Mouse (Mus musculus) retina, postnatal 1 day (tissue): ENCODE data around the gene 2310007B03Rik.

Source experiments
- DNase-seq: peaks from one replicate; pipeline ENCODE4 v3.0.0-alpha.2; 2012

Gene 2310007B03Rik

GRCm38 (mm10) chr1:93159566-93160500 is 915 bp downstream of the 2310007B03Rik start:
- no peak for DNase-seq

GRCm38 (mm10) chr1:93158916-93159315 is 1.8 kb downstream of the 2310007B03Rik start:
- DNase-seq, result no peak

GRCm38 (mm10) chr1:93157566-93157965 is 3.2 kb downstream of the 2310007B03Rik start:
- no peak for DNase-seq

- DNase-seq, result no peak
These were observed 9.7 kb downstream of the 2310007B03Rik start for GRCm38 (mm10) chr1:93150907-93151661.

GRCm38 (mm10) chr1:93144176-93144575 is 16.6 kb downstream of the 2310007B03Rik start:
- no peak for DNase-seq

GRCm38 (mm10) chr1:93142871-93143270 is 17.9 kb downstream of the 2310007B03Rik start:
- DNase-seq, result no peak

- DNase-seq, result no peak
These were observed 21.0 kb downstream of the 2310007B03Rik start for GRCm38 (mm10) chr1:93139713-93140112.

GRCm38 (mm10) chr1:93138534-93138933 is 22.2 kb downstream of the 2310007B03Rik start:
- no peak for DNase-seq

- no peak for DNase-seq
These were observed 25.7 kb downstream of the 2310007B03Rik start, which contains the start of gene Agxt for GRCm38 (mm10) chr1:93135036-93135526. TSS of gene Agxt (plus strand) at chr1:93135240.

GRCm38 (mm10) chr1:93132676-93133075 is 28.1 kb downstream of the 2310007B03Rik start:
- no peak for DNase-seq

- no peak for DNase-seq
These were observed 30.3 kb downstream of the 2310007B03Rik start for GRCm38 (mm10) chr1:93130242-93130983.

GRCm38 (mm10) chr1:93128710-93129349 is 31.9 kb downstream of the 2310007B03Rik start:
- peak; percentile 88 for DNase-seq

GRCm38 (mm10) chr1:93128209-93128608 is 32.5 kb downstream of the 2310007B03Rik start:
- DNase-seq, result no peak

GRCm38 (mm10) chr1:93125256-93125655 is 35.5 kb downstream of the 2310007B03Rik start:
- DNase-seq, result no peak

- DNase-seq, result no peak
These were observed 36.7 kb downstream of the 2310007B03Rik start for GRCm38 (mm10) chr1:93124066-93124465.

GRCm38 (mm10) chr1:93123179-93123854 is 37.4 kb downstream of the 2310007B03Rik start:
- DNase-seq, result no peak

- peak; percentile 62 for DNase-seq
These were observed 41.9 kb downstream of the 2310007B03Rik start for GRCm38 (mm10) chr1:93118816-93119215.

GRCm38 (mm10) chr1:93115471-93115870 is 45.3 kb downstream of the 2310007B03Rik start:
- DNase-seq, result no peak

GRCm38 (mm10) chr1:93114713-93115463 is 45.9 kb downstream of the 2310007B03Rik start:
- DNase-seq, result peak; percentile 97

- DNase-seq, result no peak
These were observed 58.0 kb downstream of the 2310007B03Rik start for GRCm38 (mm10) chr1:93102700-93103099.

GRCm38 (mm10) chr1:93101571-93102061 is 59.1 kb downstream of the 2310007B03Rik start, which contains the start of gene Kif1a:
TSS of gene Kif1a (minus strand) at chr1:93101951.
- DNase-seq, result peak; percentile 95
